Mouse (Mus musculus): ENCODE results near the gene Gm21887. TPM values are rescaled to one million over a fixed set of nuclear protein-coding genes. Genes with fewer than 3 reads are reported as not detected.
A peak's percentile ranks its signal among the peaks of the same experiment; 100 is the strongest.
"Not testable (repeated sequence)": the region's sequence is repeated elsewhere in the genome, so short reads cannot be mapped to it uniquely, and the experiment has no call there.

The Gm21887 gene
- total and polyA plus RNA-seq, 3 experiments: 2.5 to 88.8 TPM; not detected in 1

GRCm38 (mm10) chrX:169984331-169984730, 25.1 kb upstream of the Gm21887 start:
- H3K4me1 ChIP-seq (ENCODE audit: control insufficient read depth in 1 of 2, insufficient read depth in 2 of 2, low read length in 2 of 2); H3K9me3 ChIP-seq (replicated peaks; ENCODE audit: insufficient read depth, low read length); DNase-seq (ENCODE audit: low read depth, low spot score); H3K4me3 ChIP-seq (ENCODE audit: control insufficient read depth in 1 of 2, insufficient read depth in 1 of 2, low read depth in 2 of 2, low read length in 2 of 2); H3K79me2 ChIP-seq (ENCODE audit: control insufficient read depth, insufficient read depth, low read length, poor library complexity); H3K36me3 ChIP-seq (ENCODE audit: control insufficient read depth in 1 of 2, insufficient read depth in 2 of 2, low read length in 2 of 2); H3K27ac ChIP-seq (ENCODE audit: control insufficient read depth, low read depth, low read length); H3K9ac ChIP-seq (ENCODE audit: control insufficient read depth, low read depth, low read length, poor library complexity, severe bottlenecking); H3K27me3 ChIP-seq (ENCODE audit: control insufficient read depth in 1 of 2, insufficient read depth in 2 of 2, low read length in 2 of 2): not testable (repeated sequence)
- 0 out of 2 replicates have a peak, but pooled peaks have one; percentile 8 for TF ChIP-seq ZMIZ1 (IDR thresholded peaks at IDR 0.05; ENCODE audit: low read depth, low read length)

DNA sequence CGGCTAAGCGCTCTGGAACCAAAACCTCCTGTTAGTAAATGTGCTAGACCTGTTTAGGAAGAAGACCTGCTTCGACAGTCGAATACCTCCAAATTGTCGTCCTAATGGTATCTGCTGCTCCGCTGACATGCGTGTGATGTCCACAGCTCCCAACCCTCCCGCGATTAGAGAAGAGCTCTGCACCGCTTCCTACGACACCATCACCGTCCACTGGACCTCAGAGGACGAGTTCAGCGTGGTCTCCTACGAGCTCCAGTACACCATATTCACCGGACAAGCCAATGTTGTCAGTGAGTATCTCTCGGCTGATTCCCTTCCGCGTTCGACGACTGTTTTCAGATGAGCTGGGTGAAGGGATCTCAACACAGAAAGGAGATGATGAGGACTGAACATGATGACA, 24.6 kb upstream of the Gm21887 start:
- H3K4me3 ChIP-seq (ENCODE audit: control insufficient read depth in 1 of 2, insufficient read depth in 1 of 2, low read depth in 2 of 2, low read length in 2 of 2); H3K79me2 ChIP-seq (ENCODE audit: control insufficient read depth, insufficient read depth, low read length, poor library complexity); H3K9me3 ChIP-seq (replicated peaks; ENCODE audit: insufficient read depth, low read length); H3K27me3 ChIP-seq (ENCODE audit: control insufficient read depth in 1 of 2, insufficient read depth in 2 of 2, low read length in 2 of 2); H3K36me3 ChIP-seq (ENCODE audit: control insufficient read depth in 1 of 2, insufficient read depth in 2 of 2, low read length in 2 of 2); DNase-seq (ENCODE audit: low read depth, low spot score); H3K4me1 ChIP-seq (ENCODE audit: control insufficient read depth in 1 of 2, insufficient read depth in 2 of 2, low read length in 2 of 2); H3K27ac ChIP-seq (ENCODE audit: control insufficient read depth, low read depth, low read length); H3K9ac ChIP-seq (ENCODE audit: control insufficient read depth, low read depth, low read length, poor library complexity, severe bottlenecking): not testable (repeated sequence)
- TF ChIP-seq POLR2A (IDR thresholded peaks at IDR 0.05; ENCODE audit: control insufficient read depth in 1 of 2, insufficient read depth in 1 of 2, low read depth in 1 of 2, low read length in 2 of 2, poor library complexity in 1 of 2): peak in 1 of 2 experiments; percentile 30; a peak in 2 of 4 replicates
- 0 out of 2 replicates have a peak, but pooled peaks have one; percentile 14 for TF ChIP-seq POLR2AphosphoS5 (IDR thresholded peaks at IDR 0.05; ENCODE audit: borderline replicate concordance, low read depth, low read length)

- not testable (repeated sequence) for H3K4me3 ChIP-seq (ENCODE audit: control insufficient read depth in 1 of 2, insufficient read depth in 1 of 2, low read depth in 2 of 2, low read length in 2 of 2)
These were observed 23.7 kb upstream of the Gm21887 start for GRCm38 (mm10) chrX:169985796-169986195.

GRCm38 (mm10) chrX:169986519-169987367, 22.7 kb upstream of the Gm21887 start:
- H3K27me3 ChIP-seq (ENCODE audit: control insufficient read depth in 1 of 2, insufficient read depth in 2 of 2, low read length in 2 of 2); H3K36me3 ChIP-seq (ENCODE audit: control insufficient read depth in 1 of 2, insufficient read depth in 2 of 2, low read length in 2 of 2); H3K79me2 ChIP-seq (ENCODE audit: control insufficient read depth, insufficient read depth, low read length, poor library complexity); H3K9me3 ChIP-seq (replicated peaks; ENCODE audit: insufficient read depth, low read length); H3K4me1 ChIP-seq (ENCODE audit: control insufficient read depth in 1 of 2, insufficient read depth in 2 of 2, low read length in 2 of 2): not testable (repeated sequence)
- Histone ChIP-seq H3K27ac (ENCODE audit: control insufficient read depth, low read depth, low read length) (peak overlapping the region; percentile 12; the same call in 1 of the 2 replicates), H3K4me3 (ENCODE audit: control insufficient read depth in 1 of 2, insufficient read depth in 1 of 2, low read depth in 2 of 2, low read length in 2 of 2) (peak overlapping the region; percentile 41 to 42), H3K9ac (ENCODE audit: control insufficient read depth, low read depth, low read length, poor library complexity, severe bottlenecking) (peak overlapping the region; percentile 58)
- peak; percentile 88 for DNase-seq (ENCODE audit: low read depth, low spot score)
- peak; percentile 90 for TF ChIP-seq ZNF384 (IDR thresholded peaks at IDR 0.05; ENCODE audit: low read depth, low read length)
- peak; percentile 63 for TF ChIP-seq MXI1 (IDR thresholded peaks at IDR 0.05; ENCODE audit: low read depth, low read length)
- peak; percentile 70 for TF ChIP-seq KAT2A (conservative IDR thresholded peaks at IDR 0.05; ENCODE audit: low read depth, low read length)
- 0 out of 2 replicates have a peak, but pooled peaks have one; percentile 37 for TF ChIP-seq ELF1 (IDR thresholded peaks at IDR 0.05; ENCODE audit: low read depth, low read length)
- TF ChIP-seq NELFE (IDR thresholded peaks at IDR 0.05; ENCODE audit: low read depth, low read length): peak; percentile 62
- peak; percentile 80 for TF ChIP-seq ZMIZ1 (IDR thresholded peaks at IDR 0.05; ENCODE audit: low read depth, low read length)
- TF ChIP-seq RAD21 (IDR thresholded peaks at IDR 0.05; ENCODE audit: low read depth, low read length): peak; percentile 10
- TF ChIP-seq SMC3 (IDR thresholded peaks at IDR 0.05; ENCODE audit: low read depth, low read length): peak; percentile 42
- TF ChIP-seq POLR2A (IDR thresholded peaks at IDR 0.05; ENCODE audit: control insufficient read depth in 1 of 2, insufficient read depth in 1 of 2, low read depth in 1 of 2, low read length in 2 of 2, poor library complexity in 1 of 2): peak in 1 of 2 experiments; percentile 50; a peak in 2 of 4 replicates
- peak; percentile 78 for TF ChIP-seq POLR2AphosphoS2 (IDR thresholded peaks at IDR 0.05; ENCODE audit: low read length)
- peak; percentile 67; the same call in 1 of the 2 replicates for TF ChIP-seq MAZ (IDR thresholded peaks at IDR 0.05; ENCODE audit: low read depth, low read length)
- peak; percentile 77; the same call in 1 of the 2 replicates for TF ChIP-seq CHD1 (IDR thresholded peaks at IDR 0.05; ENCODE audit: low read depth, low read length)
- TF ChIP-seq ZC3H11A (IDR thresholded peaks at IDR 0.05; ENCODE audit: low read depth, low read length): peak; percentile 4; the same call in 1 of the 2 replicates
- 0 out of 2 replicates have a peak, but pooled peaks have one; percentile 11 for TF ChIP-seq RCOR1 (IDR thresholded peaks at IDR 0.05; ENCODE audit: low read depth, low read length)
- peak; percentile 97 for TF ChIP-seq TBP (IDR thresholded peaks at IDR 0.05; ENCODE audit: low read depth, low read length)
- 0 out of 2 replicates have a peak, but pooled peaks have one; percentile 35 for TF ChIP-seq ETS1 (IDR thresholded peaks at IDR 0.05; ENCODE audit: low read depth, low read length)
- TF ChIP-seq SIN3A (IDR thresholded peaks at IDR 0.05; ENCODE audit: low read length): peak; percentile 60; the same call in 1 of the 2 replicates

More at GRCm38 (mm10) chrX:169985796-169986195, 23.7 kb upstream of the Gm21887 start:
- H3K4me1 ChIP-seq (ENCODE audit: control insufficient read depth in 1 of 2, insufficient read depth in 2 of 2, low read length in 2 of 2); H3K9me3 ChIP-seq (replicated peaks; ENCODE audit: insufficient read depth, low read length); H3K27ac ChIP-seq (ENCODE audit: control insufficient read depth, low read depth, low read length); DNase-seq (ENCODE audit: low read depth, low spot score); H3K36me3 ChIP-seq (ENCODE audit: control insufficient read depth in 1 of 2, insufficient read depth in 2 of 2, low read length in 2 of 2); H3K79me2 ChIP-seq (ENCODE audit: control insufficient read depth, insufficient read depth, low read length, poor library complexity); H3K9ac ChIP-seq (ENCODE audit: control insufficient read depth, low read depth, low read length, poor library complexity, severe bottlenecking); H3K27me3 ChIP-seq (ENCODE audit: control insufficient read depth in 1 of 2, insufficient read depth in 2 of 2, low read length in 2 of 2): not testable (repeated sequence)

Data from MEL (cell line).